28 mouse cellular contexts compared by ENCODE assay signal in genomic region chr5:8542631-8543207, GRCm38 (mm10).
DNase-seq lines count a peak whose midpoint lies in the region; ATAC-seq lines count a peak whose summit lies in the region.
"Had no signal": no experiment of that assay in that cellular context is flagged by ENCODE, and none has a peak within 500 bp of the region (broad histone marks: within the 10 kb centered on the region; RNA-seq: fewer than 3 reads in every experiment).

No protein-coding gene starts in this region.

- no peak overlapping the region for H3K9ac ChIP-seq in kidney, embryonic 15.5 days
- H3K9ac ChIP-seq in limb, embryonic 12.5 days (replicated peaks) = no peak overlapping the region
- H3K9ac ChIP-seq: embryonic facial prominence, embryonic 13.5 days; forebrain, embryonic 12.5 days; heart, embryonic 12.5 days; heart, embryonic 15.5 days; hindbrain, embryonic 13.5 days had no signal

- no peaks in the 10 kb centered on the region for H3K27me3 ChIP-seq in kidney, embryonic 15.5 days
- H3K27me3 ChIP-seq in limb, embryonic 12.5 days = no peaks in the 10 kb centered on the region
- H3K27me3 ChIP-seq in limb, embryonic 10.5 days (ENCODE audit: low read depth, poor library complexity, severe bottlenecking) = no peaks in the 10 kb centered on the region
- H3K27me3 ChIP-seq: embryonic facial prominence, embryonic 13.5 days; forebrain, embryonic 12.5 days; heart, embryonic 12.5 days; heart, embryonic 15.5 days; hindbrain, embryonic 13.5 days had no signal

- ATAC-seq in kidney, embryonic 15.5 days (replicated peaks; ENCODE audit: low FRiP score) = peak; percentile 90
- no peak for ATAC-seq in limb, embryonic 12.5 days (ENCODE audit: insufficient number of reproducible peaks, insufficient read depth, low FRiP score, low TSS enrichment, low read depth)
- ATAC-seq in inflammation-experienced regulatory T-cells, adult 6 months = no peak
- ATAC-seq: forebrain, embryonic 16.5 days; hindbrain, embryonic 16.5 days had no signal

- peaks cover 6% of the 10 kb centered on the region for H3K4me1 ChIP-seq in kidney, embryonic 15.5 days
- H3K4me1 ChIP-seq in limb, embryonic 12.5 days (replicated peaks) = peaks cover 15% of the 10 kb centered on the region
- peaks cover 10% of the 10 kb centered on the region for H3K4me1 ChIP-seq in limb, embryonic 10.5 days
- H3K4me1 ChIP-seq: embryonic facial prominence, embryonic 10.5 days; embryonic facial prominence, embryonic 13.5 days; forebrain, embryonic 12.5 days; heart, embryonic 12.5 days; heart, embryonic 15.5 days; hindbrain, embryonic 13.5 days had no signal

- whole genome bisulfite sequencing in kidney, embryonic 15.5 days = 18% methylated on average over 3 of the region's 3 CpGs
- WGBS in limb, embryonic 12.5 days = 63% methylated on average over 3 of the region's 3 CpGs
- 70% methylated on average over 3 of the region's 3 CpGs for WGBS in limb, embryonic 10.5 days

- no peaks in the 10 kb centered on the region for H3K36me3 ChIP-seq in kidney, embryonic 15.5 days
- H3K36me3 ChIP-seq in limb, embryonic 12.5 days = no peaks in the 10 kb centered on the region
- no peaks in the 10 kb centered on the region for H3K36me3 ChIP-seq in limb, embryonic 10.5 days
- H3K36me3 ChIP-seq: embryonic facial prominence, embryonic 10.5 days; embryonic facial prominence, embryonic 13.5 days; forebrain, embryonic 12.5 days; heart, embryonic 12.5 days; heart, embryonic 15.5 days; hindbrain, embryonic 10.5 days had no signal

- no peaks in the 10 kb centered on the region for H3K9me3 ChIP-seq in kidney, embryonic 15.5 days (replicated peaks)
- H3K9me3 ChIP-seq in limb, embryonic 12.5 days = no peaks in the 10 kb centered on the region
- no peaks in the 10 kb centered on the region for H3K9me3 ChIP-seq in limb, embryonic 10.5 days (replicated peaks)
- H3K9me3 ChIP-seq: embryonic facial prominence, embryonic 10.5 days; embryonic facial prominence, embryonic 13.5 days; forebrain, embryonic 12.5 days; heart, embryonic 12.5 days; heart, embryonic 15.5 days; hindbrain, embryonic 10.5 days; hindbrain, embryonic 13.5 days had no signal

- DNase-seq in heart, adult 11 months = peak; percentile 61
- no peak for DNase-seq in heart, adult 8-10 months (ENCODE audit: low spot score)
- DNase-seq in kidney, adult 11 months = no peak
- DNase-seq in limb, embryonic 10.5 days (ENCODE audit: low spot score) = no peak
- DNase-seq: adrenal gland, adult 2 months; adrenal gland, postnatal 14 days; B cell, adult 2 months; cerebellum, adult 11 months; cerebellum, adult 2 months; cerebellum, adult 9-11 months; cerebellum, postnatal 36 days; embryo, embryonic 11 days; gastrocnemius, postnatal 10 days; gastrocnemius, postnatal 36 days; heart, postnatal 36 days had no signal

- no peak overlapping the region for H3K4me2 ChIP-seq in kidney, embryonic 15.5 days
- no peak overlapping the region for H3K4me2 ChIP-seq in limb, embryonic 12.5 days
- H3K4me2 ChIP-seq: embryonic facial prominence, embryonic 13.5 days; forebrain, embryonic 12.5 days; heart, embryonic 12.5 days; heart, embryonic 15.5 days; hindbrain, embryonic 13.5 days had no signal

- no peak overlapping the region for H3K4me3 ChIP-seq in kidney, embryonic 15.5 days (replicated peaks)
- no peak overlapping the region for H3K4me3 ChIP-seq in limb, embryonic 12.5 days (replicated peaks)
- no peak overlapping the region for H3K4me3 ChIP-seq in limb, embryonic 10.5 days
- H3K4me3 ChIP-seq: embryonic facial prominence, embryonic 10.5 days; embryonic facial prominence, embryonic 13.5 days; erythroblast, embryonic 14.5 days; forebrain, embryonic 12.5 days; heart, embryonic 12.5 days; heart, embryonic 15.5 days; hindbrain, embryonic 10.5 days; hindbrain, embryonic 13.5 days had no signal

- H3K27ac ChIP-seq in kidney, embryonic 15.5 days = peak overlapping the region; percentile 48; the same call in 1 of the 2 replicates
- peak overlapping the region; percentile 81 for H3K27ac ChIP-seq in limb, embryonic 12.5 days
- no peak overlapping the region for H3K27ac ChIP-seq in limb, embryonic 10.5 days
- H3K27ac ChIP-seq: embryonic facial prominence, embryonic 10.5 days; embryonic facial prominence, embryonic 13.5 days; forebrain, embryonic 12.5 days; heart, embryonic 15.5 days; hindbrain, embryonic 10.5 days; hindbrain, embryonic 13.5 days had no signal
